Mouse (Mus musculus): ENCODE measurements at regions not wholly inside any gene's neighbourhood (a gene's known extent, or its start where the extent isn't known, plus 50 kb on each side); places are given as distances from the start of the nearest gene placed in this dataset.

- TF ChIP-seq CTCF (IDR thresholded peaks at IDR 0.05; ENCODE audit: low read depth, low read length) (no peak), POLR2A (IDR thresholded peaks at IDR 0.05; ENCODE audit: insufficient read depth, low read length) (no peak), EP300 (IDR thresholded peaks at IDR 0.05; ENCODE audit: insufficient read depth, low read depth, low read length) (no peak)
Measured at GRCm38 (mm10) chr1:51689461-51690223, 211.4 kb upstream of the Nabp1 start.

Data from ES-Bruce4 (cell line).